Mouse (Mus musculus) hindbrain, postnatal 0 days (tissue): Measurements from ENCODE around the gene Sec23a. TPM values are rescaled to one million over a fixed set of nuclear protein-coding genes. Genes with fewer than 3 reads are reported as not detected.
"Not testable (repeated sequence)": the region's sequence is repeated elsewhere in the genome, so short reads cannot be mapped to it uniquely, and the experiment has no call there.

Experiments used
- ATAC-seq: fragments of 200-750 bp; cut with Nextera tagmentation; 2 replicates; pipeline ENCODE4 v1.8.0; 2017; ENCODE audit warnings: mild to moderate bottlenecking, moderate TSS enrichment, moderate library complexity
- DNase-seq: peaks from one replicate; pipeline ENCODE4 v3.0.0-alpha.2; 2015; ENCODE audit warnings: low spot score
- H3K27ac ChIP-seq: fragments of 300-500 bp; sonication (generic); 2 replicates; pipeline ENCODE4 v1.5.1; 2014; ENCODE audit warnings: mild to moderate bottlenecking
- H3K27me3 ChIP-seq: fragments of 300-500 bp; sonication (generic); 2 replicates; pipeline ENCODE4 v1.6.1; 2014; ENCODE audit warnings: low read length, mixed read lengths; ENCODE audit not compliant: insufficient read depth
- H3K36me3 ChIP-seq: fragments of 300-500 bp; sonication (generic); 2 replicates; pipeline ENCODE4 v1.6.1; 2014; ENCODE audit warnings: low read length, mixed read lengths; ENCODE audit not compliant: insufficient read depth
- H3K4me1 ChIP-seq: fragments of 300-500 bp; sonication (generic); 2 replicates; pipeline ENCODE4 v1.6.1; 2014; ENCODE audit warnings: antibody characterized with exemption, low read length, mixed read lengths; ENCODE audit not compliant: insufficient read depth
- H3K4me2 ChIP-seq: fragments of 300-500 bp; sonication (generic); 2 replicates; pipeline ENCODE4 v1.6.1; 2014; ENCODE audit warnings: low read depth, mild to moderate bottlenecking, low read length, moderate library complexity, mixed read lengths
- H3K4me3 ChIP-seq: fragments of 300-500 bp; sonication (generic); 2 replicates; pipeline ENCODE4 v1.5.1; 2014; ENCODE audit warnings: low read length
- H3K9ac ChIP-seq: fragments of 300-500 bp; sonication (generic); replicated peaks from 2 replicates; pipeline ENCODE4 v1.6.1; 2014; ENCODE audit warnings: mild to moderate bottlenecking, low read length, moderate library complexity, mixed read lengths
- H3K9me3 ChIP-seq: fragments of 300-500 bp; sonication (generic); 2 replicates; pipeline ENCODE4 v1.6.1; 2016; ENCODE audit warnings: low read length, mixed read lengths
- CTCF ChIP-seq: IDR thresholded peaks from 2 replicates; pipeline ENCODE4 v1.5.1; 2016; ENCODE audit warnings: antibody characterized with exemption, control low read depth, low read depth
- WGBS: fragments of 180-500 bp; shearing (Covaris S2); extraction: QIAGEN DNeasy Blood & Tissue Kit; methylation state at CpG from one replicate; pipeline ENCODE4 v1.1.7; 2014; 5-methylcytosine and 5-hydroxymethylcytosine counted together
- polyA plus RNA-seq: library from polyadenylated mRNA; unstranded; fragments of >200 nt; fragmentation: Nextera tagmentation; extraction: Ambion mirVana; gene quantifications from 2 replicates; pipeline ENCODE4 v1.2.1, GENCODE M21; 2015
- total RNA-seq: library from RNA; depleted of rRNA; stranded (reverse); fragments of >200 nt; gene quantifications from 2 replicates; pipeline ENCODE4 v1.2.3, GENCODE M21; 2014; rRNA removed

Gene Sec23a
- 120 and 124 TPM in 2 replicates for total RNA-seq
- polyA plus RNA-seq: 81.7 and 86.5 TPM in 2 replicates

DNA sequence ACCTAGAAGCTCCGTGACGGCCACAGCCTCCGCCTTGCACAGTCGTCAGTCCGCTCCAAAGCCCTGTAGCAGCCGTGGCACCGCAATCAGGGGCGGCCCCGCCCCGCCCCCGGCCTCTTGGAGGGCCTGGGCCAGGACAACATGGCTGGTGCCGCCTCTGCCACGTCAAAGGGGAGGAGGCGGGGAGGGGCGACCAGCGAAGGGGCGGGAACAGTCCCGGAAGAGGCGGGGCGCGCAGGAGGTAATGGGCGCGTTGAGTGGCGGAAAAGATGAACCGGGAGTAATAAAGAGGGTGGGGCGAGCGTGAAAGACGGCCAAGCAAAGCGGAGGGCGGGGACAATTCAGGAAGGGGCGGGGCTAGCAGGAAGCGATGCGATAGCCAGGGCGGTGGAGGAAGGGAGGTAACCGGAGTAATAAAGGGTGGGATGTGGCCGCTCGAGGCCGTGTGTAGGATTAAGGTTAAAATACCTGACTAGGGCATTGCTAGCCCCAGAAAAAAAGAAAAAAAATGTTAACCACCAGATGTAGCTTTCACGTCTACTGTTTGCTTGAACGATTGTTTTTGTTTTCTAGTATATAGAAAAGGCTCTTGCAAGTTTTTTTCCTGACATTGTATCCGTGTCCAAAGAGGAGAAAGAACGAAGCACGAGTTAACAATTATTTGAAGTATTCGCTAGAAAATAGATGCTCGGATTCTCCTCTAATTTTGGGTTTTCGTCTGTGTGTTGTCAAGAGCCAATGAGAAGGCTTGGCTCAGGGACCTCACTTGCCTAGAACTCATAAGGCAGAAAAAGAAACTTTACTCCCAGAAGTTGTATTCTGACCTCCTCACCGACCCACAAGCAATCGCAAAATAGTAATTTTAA, at the start of gene Sec23a:
Sec23a (minus strand) TSS at position 174 of the 866 bp plus-strand sequence.
- no peak for TF ChIP-seq CTCF
- Histone ChIP-seq H3K9me3 (no peaks in the 10 kb centered on the region), H3K4me2 (peak within 1 kb of the TSS; percentile 87), H3K4me1 (no peaks in the 10 kb centered on the region; the same call in 1 of the 2 replicates), H3K36me3 (no peaks in the 10 kb centered on the region; the same call in 1 of the 2 replicates), H3K27ac (peak within 1 kb of the TSS; percentile 89), H3K27me3 (no peaks in the 10 kb centered on the region), H3K4me3 (peak within 1 kb of the TSS; percentile 85), H3K9ac (peak within 1 kb of the TSS; percentile 85)
- WGBS: under 1% methylated on average over 47 of the region's 48 CpGs
- peak; percentile 98 for ATAC-seq
- peak; percentile 98 for DNase-seq

GRCm38 (mm10) chr12:59060993-59061595, 49.3 kb upstream of the Sec23a start, which contains the start of gene Trappc6b:
Gene Trappc6b, minus strand, starts transcription at chr12:59061472.
- ATAC-seq (peak; percentile 99), DNase-seq (peak; percentile 91)
- under 1% methylated on average over 48 of the region's 49 CpGs for WGBS
- no peaks in the 10 kb centered on the region for H3K9me3 ChIP-seq
- peak within 1 kb of the TSS; percentile 74 for H3K4me3 ChIP-seq
- peak; percentile 60 for TF ChIP-seq CTCF
- peak within 1 kb of the TSS; percentile 73 for H3K4me2 ChIP-seq
- peak within 1 kb of the TSS; percentile 90 for H3K9ac ChIP-seq
- peak within 1 kb of the TSS; percentile 98 for H3K27ac ChIP-seq
- 0 out of 2 replicates have a peak, but pooled peaks cover 4% of the 10 kb centered on the region for H3K4me1 ChIP-seq
- H3K36me3 ChIP-seq: no peaks in the 10 kb centered on the region
- H3K27me3 ChIP-seq: no peaks in the 10 kb centered on the region

- H3K36me3 ChIP-seq: no peaks in the 10 kb centered on the region
- no peaks in the 10 kb centered on the region for H3K9me3 ChIP-seq
- no peak for TF ChIP-seq CTCF
- no peak for DNase-seq
- H3K27me3 ChIP-seq: no peaks in the 10 kb centered on the region
- H3K9ac ChIP-seq: peak overlapping the region; percentile 90
- 0 out of 2 replicates have a peak, but pooled peaks cover 4% of the 10 kb centered on the region for H3K4me1 ChIP-seq
- peak overlapping the region; percentile 98 for H3K27ac ChIP-seq
- 51% methylated on average over 4 of the region's 4 CpGs for WGBS
- peak overlapping the region; percentile 73 for H3K4me2 ChIP-seq
- ATAC-seq: no peak
- peak overlapping the region; percentile 74 for H3K4me3 ChIP-seq
Observed at GRCm38 (mm10) chr12:59060322-59060721, 48.5 kb upstream of the Sec23a start.

GRCm38 (mm10) chr12:59058242-59058641, 46.4 kb upstream of the Sec23a start:
- H3K27ac ChIP-seq, DNase-seq, H3K27me3 ChIP-seq, ATAC-seq, H3K36me3 ChIP-seq, H3K4me1 ChIP-seq, H3K9ac ChIP-seq, H3K9me3 ChIP-seq, H3K4me2 ChIP-seq, H3K4me3 ChIP-seq: not testable (repeated sequence)
- 87% methylated on average over 5 of the region's 5 CpGs for WGBS

- H3K4me2 ChIP-seq: no peak overlapping the region
- H3K27me3 ChIP-seq: no peaks in the 10 kb centered on the region
- H3K27ac ChIP-seq: no peak overlapping the region
- H3K36me3 ChIP-seq: no peaks in the 10 kb centered on the region
- DNase-seq: no peak
- H3K9me3 ChIP-seq: no peaks in the 10 kb centered on the region
- no peak overlapping the region for H3K9ac ChIP-seq
- no peak for ATAC-seq
- TF ChIP-seq CTCF: no peak
- H3K4me3 ChIP-seq: no peak overlapping the region
- H3K4me1 ChIP-seq: 0 out of 2 replicates have a peak, but pooled peaks cover 4% of the 10 kb centered on the region
- WGBS: 98% methylated on average over 11 of the region's 11 CpGs
Observed at GRCm38 (mm10) chr12:59056222-59056621, 44.4 kb upstream of the Sec23a start.

GRCm38 (mm10) chr12:59055196-59055850, 43.5 kb upstream of the Sec23a start:
- Histone ChIP-seq H3K4me1 (0 out of 2 replicates have a peak, but pooled peaks cover 4% of the 10 kb centered on the region), H3K27me3 (no peaks in the 10 kb centered on the region)
- WGBS: 83% methylated on average over 4 of the region's 4 CpGs

More at GRCm38 (mm10) chr12:59055196-59055850, 43.5 kb upstream of the Sec23a start:
- no peak for DNase-seq
- H3K36me3 ChIP-seq: no peaks in the 10 kb centered on the region
- no peaks in the 10 kb centered on the region for H3K9me3 ChIP-seq
- H3K9ac ChIP-seq: no peak overlapping the region
- no peak overlapping the region for H3K27ac ChIP-seq
- TF ChIP-seq CTCF: no peak
- ATAC-seq: no peak
- no peak overlapping the region for H3K4me2 ChIP-seq
- no peak overlapping the region for H3K4me3 ChIP-seq
